In the genomic region with DNA sequence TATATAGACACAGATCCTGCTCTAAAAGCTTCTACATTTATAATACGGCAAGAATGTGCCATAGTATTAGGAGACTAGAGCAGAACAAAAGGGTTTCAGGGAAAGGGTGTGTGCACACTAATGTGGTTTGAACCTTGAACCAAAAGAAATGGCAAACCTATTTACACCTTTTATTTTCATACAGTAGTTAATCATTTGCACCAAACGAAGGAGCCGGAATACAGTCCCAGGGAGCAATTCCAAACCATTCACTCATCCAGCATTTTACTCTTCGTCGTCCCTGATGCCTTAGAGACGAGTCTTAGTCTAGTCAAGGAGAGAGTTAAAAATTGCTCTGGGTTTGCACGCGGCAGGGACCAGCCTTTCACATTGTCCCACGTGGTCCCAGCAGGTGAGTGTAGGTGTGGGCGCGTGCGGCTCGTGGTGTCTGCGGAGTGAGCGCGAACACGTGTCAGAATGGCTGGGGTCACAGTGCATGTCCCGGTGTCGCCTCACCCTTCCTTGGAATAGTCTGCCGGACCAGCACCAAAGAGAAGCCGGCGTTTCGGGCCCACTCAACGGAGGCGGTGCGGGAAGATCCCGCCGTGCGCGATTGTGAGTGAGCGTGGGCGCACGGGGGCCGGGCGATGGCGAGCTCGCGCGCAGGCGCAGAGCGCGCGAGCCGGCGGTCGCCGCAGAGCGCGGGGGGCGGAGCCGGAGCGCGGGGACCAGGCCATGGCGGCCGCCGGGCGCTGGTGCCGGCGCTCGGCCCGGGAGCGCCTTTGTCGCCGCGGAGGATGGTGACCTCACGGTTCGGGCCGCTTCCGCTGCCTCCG, we compare ENCODE assay signal across 8 mouse cellular contexts. TPM values are rescaled to one million over a fixed set of nuclear protein-coding genes. Genes with fewer than 3 reads are reported as not detected.
DNase-seq lines count a peak whose midpoint lies in the region; ATAC-seq and TF ChIP-seq lines count a peak whose summit lies in the region.

Gene Rnf145, plus strand, starts transcription at position 684 of the 815 bp plus-strand sequence.

- ATAC-seq in frontal cortex, adult (ENCODE audit: low TSS enrichment), result peak; percentile 62
- peak; percentile 25 to 36 for ATAC-seq in hematopoietic stem cell, adult 5-6 weeks (replicated peaks in 1 of 2; ENCODE audit: insufficient read depth in 1 of 2, low FRiP score in 2 of 2, low TSS enrichment in 1 of 2, low read depth in 1 of 2, poor library complexity in 2 of 2, severe bottlenecking in 2 of 2)
- ATAC-seq in lung, embryonic 15.5 days (ENCODE audit: borderline replicate concordance, extremely low read depth, low FRiP score, low TSS enrichment), result peak; percentile 80

- TF ChIP-seq CTCF in MEL (IDR thresholded peaks at IDR 0.05 in 2 of 3, conservative IDR thresholded peaks at IDR 0.05 in 1 of 3; ENCODE audit: control insufficient read depth in 1 of 3, insufficient read depth in 1 of 3, low read depth in 2 of 3, low read length in 3 of 3, poor library complexity in 1 of 3, severe bottlenecking in 1 of 3), result no peak

- TF ChIP-seq POLR2A in MEL (IDR thresholded peaks at IDR 0.05; ENCODE audit: control insufficient read depth in 1 of 2, insufficient read depth in 1 of 2, low read depth in 1 of 2, low read length in 2 of 2, poor library complexity in 1 of 2), result peak; percentile 84 to 91

- H3K4me3 ChIP-seq in MEL (ENCODE audit: control insufficient read depth in 1 of 2, insufficient read depth in 1 of 2, low read depth in 2 of 2, low read length in 2 of 2), result peak within 1 kb of the TSS; percentile 64 to 96
- peak within 1 kb of the TSS; percentile 99 for H3K4me3 ChIP-seq in lung, embryonic 15.5 days

- H3K4me2 ChIP-seq in lung, embryonic 15.5 days, result peak within 1 kb of the TSS; percentile 95

- no peak for TF ChIP-seq RAD21 in MEL (IDR thresholded peaks at IDR 0.05; ENCODE audit: low read depth, low read length)

- peak; percentile 25 to 38; a peak in 2 of 4 replicates for TF ChIP-seq EP300 in MEL (IDR thresholded peaks at IDR 0.05; ENCODE audit: low read depth in 1 of 2, low read length in 2 of 2)

- no peaks in the 10 kb centered on the region for H3K9me3 ChIP-seq in MEL (replicated peaks; ENCODE audit: insufficient read depth, low read length)
- no peaks in the 10 kb centered on the region for H3K9me3 ChIP-seq in lung, embryonic 15.5 days

- peaks cover 10 to 26% of the 10 kb centered on the region in 2 experiments for H3K4me1 ChIP-seq in MEL (ENCODE audit: control insufficient read depth in 1 of 2, insufficient read depth in 2 of 2, low read length in 2 of 2)
- H3K4me1 ChIP-seq in lung, embryonic 15.5 days, result peaks cover 21% of the 10 kb centered on the region

- no peaks in the 10 kb centered on the region for H3K27me3 ChIP-seq in MEL (ENCODE audit: control insufficient read depth in 1 of 2, insufficient read depth in 2 of 2, low read length in 2 of 2)
- no peaks in the 10 kb centered on the region for H3K27me3 ChIP-seq in lung, embryonic 15.5 days

- WGBS in lung, embryonic 15.5 days, result under 1% methylated on average over 70 of the region's 70 CpGs

- peaks cover 44% of the 10 kb centered on the region for H3K79me2 ChIP-seq in MEL (ENCODE audit: control insufficient read depth, insufficient read depth, low read length, poor library complexity)

- DNase-seq in MEL (ENCODE audit: low read depth, low spot score), result peak; percentile 83
- peak; percentile 81 for DNase-seq in cerebellum, adult 8-10 months
- peak; percentile 54 for DNase-seq in layer of hippocampus, adult 9-10 months (ENCODE audit: low spot score)
- peak; percentile 61 for DNase-seq in ovary, postnatal 14 days (ENCODE audit: low spot score)
- peak; percentile 83 for DNase-seq in thymus, postnatal 25 days

- H3K9ac ChIP-seq in MEL (ENCODE audit: control insufficient read depth, low read depth, low read length, poor library complexity, severe bottlenecking), result peak within 1 kb of the TSS; percentile 81
- H3K9ac ChIP-seq in lung, embryonic 15.5 days, result peak within 1 kb of the TSS; percentile 83

- peaks cover 4 to 35% of the 10 kb centered on the region in 2 experiments for H3K36me3 ChIP-seq in MEL (ENCODE audit: control insufficient read depth in 1 of 2, insufficient read depth in 2 of 2, low read length in 2 of 2)
- no peaks in the 10 kb centered on the region for H3K36me3 ChIP-seq in lung, embryonic 15.5 days

- peak within 1 kb of the TSS; percentile 96 for H3K27ac ChIP-seq in MEL (ENCODE audit: control insufficient read depth, low read depth, low read length)
- H3K27ac ChIP-seq in lung, embryonic 15.5 days, result peak within 1 kb of the TSS; percentile 94

TF ChIP-seq in MEL, 35 proteins besides CTCF, POLR2A, EP300 and RAD21:
- peak; percentile 90 for TF ChIP-seq NELFE (IDR thresholded peaks at IDR 0.05; ENCODE audit: low read depth, low read length)
- no peak for TF ChIP-seq RCOR1 (IDR thresholded peaks at IDR 0.05; ENCODE audit: low read depth, low read length)
- no peak for TF ChIP-seq KAT2A (conservative IDR thresholded peaks at IDR 0.05; ENCODE audit: low read depth, low read length)
- peak; percentile 79 for TF ChIP-seq USF1 (IDR thresholded peaks at IDR 0.05; ENCODE audit: low read depth, low read length)
- TF ChIP-seq ZC3H11A (IDR thresholded peaks at IDR 0.05; ENCODE audit: low read depth, low read length), result no peak
- TF ChIP-seq MAFK (IDR thresholded peaks at IDR 0.05; ENCODE audit: borderline replicate concordance, low read depth, low read length), result no peak
- TF ChIP-seq SMC3 (IDR thresholded peaks at IDR 0.05; ENCODE audit: low read depth, low read length), result no peak
- TF ChIP-seq POLR2AphosphoS5 (IDR thresholded peaks at IDR 0.05; ENCODE audit: borderline replicate concordance, low read depth, low read length), result 0 out of 2 replicates have a peak, but pooled peaks have one; percentile 39
- TF ChIP-seq POLR2AphosphoS2 (IDR thresholded peaks at IDR 0.05; ENCODE audit: low read length), result peak; percentile 57; the same call in 1 of the 2 replicates
- no peak for TF ChIP-seq MYB (IDR thresholded peaks at IDR 0.05; ENCODE audit: low read depth, low read length)
- TF ChIP-seq TCF12 (IDR thresholded peaks at IDR 0.05; ENCODE audit: low read depth, low read length), result no peak
- TF ChIP-seq ETS1 (IDR thresholded peaks at IDR 0.05; ENCODE audit: low read depth, low read length), result no peak; the same call in 1 of the 2 replicates
- TF ChIP-seq JUND (IDR thresholded peaks at IDR 0.05; ENCODE audit: low read depth, low read length), result no peak
- TF ChIP-seq NRF1 (IDR thresholded peaks at IDR 0.05; ENCODE audit: insufficient read depth, low read depth, low read length, poor library complexity, severe bottlenecking), result peak; percentile 83
- peak; percentile 99 for TF ChIP-seq MAX (IDR thresholded peaks at IDR 0.05; ENCODE audit: low read length)
- no peak for TF ChIP-seq ZNF384 (IDR thresholded peaks at IDR 0.05; ENCODE audit: low read depth, low read length)
- 0 out of 2 replicates have a peak, but pooled peaks have one; percentile 53 for TF ChIP-seq HCFC1 (IDR thresholded peaks at IDR 0.05; ENCODE audit: low read depth, low read length)
- TF ChIP-seq ZMIZ1 (IDR thresholded peaks at IDR 0.05; ENCODE audit: low read depth, low read length), result peak; percentile 65; the same call in 1 of the 2 replicates
- TF ChIP-seq MYC (IDR thresholded peaks at IDR 0.05; ENCODE audit: low read depth, low read length), result peak; percentile 99
- 0 out of 2 replicates have a peak, but pooled peaks have one; percentile 27 for TF ChIP-seq TBP (IDR thresholded peaks at IDR 0.05; ENCODE audit: low read depth, low read length)
- 0 out of 2 replicates have a peak, but pooled peaks have one; percentile 10 for TF ChIP-seq CHD1 (IDR thresholded peaks at IDR 0.05; ENCODE audit: low read depth, low read length)
- TF ChIP-seq MEF2A (IDR thresholded peaks at IDR 0.05; ENCODE audit: extremely low read depth, insufficient replicate concordance, low read depth, low read length, poor library complexity, severe bottlenecking), result no peak
- TF ChIP-seq GABPA (IDR thresholded peaks at IDR 0.05; ENCODE audit: low read depth, low read length), result no peak
- TF ChIP-seq MXI1 (IDR thresholded peaks at IDR 0.05; ENCODE audit: low read depth, low read length), result peak; percentile 99
- no peak for TF ChIP-seq CHD2 (IDR thresholded peaks at IDR 0.05; ENCODE audit: low read length)
- no peak for TF ChIP-seq USF2 (IDR thresholded peaks at IDR 0.05; ENCODE audit: borderline replicate concordance in 1 of 2, insufficient read depth in 1 of 2, low read depth in 1 of 2, low read length in 2 of 2)
- no peak for TF ChIP-seq MAZ (IDR thresholded peaks at IDR 0.05; ENCODE audit: low read depth, low read length)
- peak; percentile 80 for TF ChIP-seq SIN3A (IDR thresholded peaks at IDR 0.05; ENCODE audit: low read length)

RNA-seq across cellular contexts. Expression of gene Rnf145, which starts in this region (rescaled TPM):
- total RNA-seq in MEL (2012; rRNA removed), result 74.9 and 94.1 TPM in 2 replicates
- 10 to 100 TPM in 1 of 2 experiments, not detected in 1; 73.5 TPM for polyA plus RNA-seq in MEL (2012; ENCODE audit: insufficient read depth in 1 of 2, insufficient read length in 2 of 2, low read depth in 1 of 2, low replicate concordance in 2 of 2, missing spikeins in 1 of 2)
- total RNA-seq in hematopoietic stem cell, adult 5-6 weeks (2017), result 44.7 and 46.5 TPM in 2 replicates
- polyA plus RNA-seq in lung, embryonic 15.5 days (2015; fragmentation: Nextera tagmentation; extraction: Ambion mirVana), result 77.2 and 77.9 TPM in 2 replicates

Comparison
In these comparisons a context has a peak if more than half of its experiments do, and no peak if none do; other contexts are left out.
1. Peak in every context shown above with its lines: DNase-seq, ATAC-seq, H3K4me3 ChIP-seq and H3K27ac ChIP-seq.